10 mouse cellular contexts compared by ENCODE assay signal in genomic region chr6:97881935-97882334, GRCm38 (mm10).
DNase-seq lines count a peak whose midpoint lies in the region; ATAC-seq and TF ChIP-seq lines count a peak whose summit lies in the region.
"Had no signal": no experiment of that assay in that cellular context is flagged by ENCODE, and none has a peak within 500 bp of the region (broad histone marks: within the 10 kb centered on the region; RNA-seq: fewer than 3 reads in every experiment).

No protein-coding gene starts in this region.

- peaks cover 5% of the 10 kb centered on the region; the same call in 1 of the 2 replicates for H3K4me1 ChIP-seq in intestine, embryonic 14.5 days (replicated peaks; ENCODE audit: control insufficient read depth, insufficient read depth, low read length)
- no peaks in the 10 kb centered on the region for H3K4me1 ChIP-seq in intestine, embryonic 16.5 days (ENCODE audit: control insufficient read depth, insufficient read depth, low read length)
- H3K4me1 ChIP-seq in heart, postnatal 0 days (ENCODE audit: control insufficient read depth, insufficient read depth), result peaks cover 62% of the 10 kb centered on the region
- H3K4me1 ChIP-seq in intestine, postnatal 0 days (replicated peaks; ENCODE audit: control insufficient read depth, insufficient read depth, low read length), result no peaks in the 10 kb centered on the region
- no peaks in the 10 kb centered on the region for H3K4me1 ChIP-seq in hindbrain, embryonic 14.5 days (replicated peaks; ENCODE audit: control insufficient read depth, insufficient read depth, low read length)

- H3K27me3 ChIP-seq in intestine, embryonic 14.5 days (replicated peaks; ENCODE audit: control insufficient read depth, insufficient read depth, low read length), result no peaks in the 10 kb centered on the region
- no peaks in the 10 kb centered on the region for H3K27me3 ChIP-seq in intestine, embryonic 16.5 days (replicated peaks; ENCODE audit: control insufficient read depth, insufficient read depth, low read length)
- no peaks in the 10 kb centered on the region for H3K27me3 ChIP-seq in heart, postnatal 0 days (ENCODE audit: control insufficient read depth, insufficient read depth, low read length)
- H3K27me3 ChIP-seq in intestine, postnatal 0 days (replicated peaks; ENCODE audit: control insufficient read depth, insufficient read depth, low read length), result no peaks in the 10 kb centered on the region
- H3K27me3 ChIP-seq in hindbrain, embryonic 14.5 days (ENCODE audit: control insufficient read depth, insufficient read depth, low read length), result no peaks in the 10 kb centered on the region
- H3K27me3 ChIP-seq: CH12.LX had no signal

- peak overlapping the region; percentile 10 for H3K27ac ChIP-seq in intestine, embryonic 14.5 days (ENCODE audit: low read depth)
- H3K27ac ChIP-seq in intestine, embryonic 16.5 days (ENCODE audit: low read length), result no peak overlapping the region
- peak overlapping the region; percentile 84 for H3K27ac ChIP-seq in heart, postnatal 0 days (ENCODE audit: low read depth)
- H3K27ac ChIP-seq in intestine, postnatal 0 days (ENCODE audit: low read depth, low read length), result no peak overlapping the region
- no peak overlapping the region for H3K27ac ChIP-seq in hindbrain, embryonic 14.5 days

- H3K36me3 ChIP-seq in intestine, embryonic 14.5 days (ENCODE audit: control insufficient read depth, insufficient read depth, low read length), result no peaks in the 10 kb centered on the region
- H3K36me3 ChIP-seq in intestine, embryonic 16.5 days (ENCODE audit: control insufficient read depth, insufficient read depth, low read length), result no peaks in the 10 kb centered on the region
- no peaks in the 10 kb centered on the region for H3K36me3 ChIP-seq in heart, postnatal 0 days (replicated peaks; ENCODE audit: control insufficient read depth, insufficient read depth, low read length)
- H3K36me3 ChIP-seq in intestine, postnatal 0 days (ENCODE audit: control insufficient read depth, insufficient read depth), result no peaks in the 10 kb centered on the region
- H3K36me3 ChIP-seq in hindbrain, embryonic 14.5 days (replicated peaks; ENCODE audit: control insufficient read depth, insufficient read depth), result no peaks in the 10 kb centered on the region

- no peak for DNase-seq in intestine, embryonic 14.5 days (ENCODE audit: low spot score)
- peak; percentile 90 for DNase-seq in brain, adult 2 months (ENCODE audit: low read depth, low spot score)
- peak; percentile 29 for DNase-seq in embryo, embryonic 11.5 days (ENCODE audit: low read depth, low spot score)
- DNase-seq in heart, postnatal 0 days (ENCODE audit: low spot score), result peak; percentile 80
- DNase-seq in hindbrain, embryonic 14.5 days (ENCODE audit: low spot score), result no peak
- DNase-seq: adrenal gland, adult 8-10 months had no signal

- no peak overlapping the region for H3K4me2 ChIP-seq in intestine, embryonic 14.5 days (ENCODE audit: low read length)
- no peak overlapping the region for H3K4me2 ChIP-seq in intestine, embryonic 16.5 days (ENCODE audit: low read depth, low read length)
- no peak overlapping the region for H3K4me2 ChIP-seq in heart, postnatal 0 days (ENCODE audit: low read depth, low read length)
- H3K4me2 ChIP-seq in intestine, postnatal 0 days (replicated peaks; ENCODE audit: low read depth), result no peak overlapping the region
- no peak overlapping the region for H3K4me2 ChIP-seq in hindbrain, embryonic 14.5 days (replicated peaks)

- no peak for ATAC-seq in intestine, embryonic 14.5 days (replicated peaks; ENCODE audit: low FRiP score, low TSS enrichment, low read depth)
- ATAC-seq in intestine, embryonic 16.5 days, result no peak
- peak; percentile 50 for ATAC-seq in heart, postnatal 0 days (ENCODE audit: insufficient read depth, low read depth)
- ATAC-seq in intestine, postnatal 0 days, result no peak
- ATAC-seq in hindbrain, embryonic 14.5 days (ENCODE audit: low FRiP score), result no peak
- no peak for ATAC-seq in megakaryocyte progenitor cell, adult 5-6 weeks (replicated peaks; ENCODE audit: poor library complexity)

- TF ChIP-seq CTCF in heart, postnatal 0 days (IDR thresholded peaks at IDR 0.05; ENCODE audit: low read depth), result peak; percentile 26; the same call in 1 of the 2 replicates
- TF ChIP-seq CTCF in intestine, postnatal 0 days (IDR thresholded peaks at IDR 0.05; ENCODE audit: low read depth), result no peak

- H3K4me3 ChIP-seq in intestine, embryonic 14.5 days (ENCODE audit: low read depth, low read length), result no peak overlapping the region
- no peak overlapping the region for H3K4me3 ChIP-seq in intestine, embryonic 16.5 days (ENCODE audit: low read length)
- no peak overlapping the region for H3K4me3 ChIP-seq in heart, postnatal 0 days (ENCODE audit: low read depth, low read length)
- H3K4me3 ChIP-seq in intestine, postnatal 0 days (ENCODE audit: low read depth, low read length), result no peak overlapping the region
- H3K4me3 ChIP-seq in hindbrain, embryonic 14.5 days (replicated peaks; ENCODE audit: low read length), result no peak overlapping the region

- no peak overlapping the region for H3K9ac ChIP-seq in intestine, embryonic 14.5 days (ENCODE audit: low read length)
- no peak overlapping the region for H3K9ac ChIP-seq in intestine, embryonic 16.5 days (ENCODE audit: low read depth, low read length)
- 0 out of 2 replicates have a peak overlapping the region, but pooled peaks have one; percentile 6 for H3K9ac ChIP-seq in heart, postnatal 0 days (replicated peaks; ENCODE audit: low read depth, low read length)
- H3K9ac ChIP-seq in intestine, postnatal 0 days (ENCODE audit: low read depth, low read length), result no peak overlapping the region
- H3K9ac ChIP-seq in hindbrain, embryonic 14.5 days, result no peak overlapping the region

- no peak for TF ChIP-seq EP300 in heart, postnatal 0 days (IDR thresholded peaks at IDR 0.05; ENCODE audit: low read depth)

- no peaks in the 10 kb centered on the region for H3K9me3 ChIP-seq in intestine, embryonic 14.5 days (ENCODE audit: control insufficient read depth, low read length)
- H3K9me3 ChIP-seq in intestine, embryonic 16.5 days (ENCODE audit: control insufficient read depth, low read length), result no peaks in the 10 kb centered on the region
- no peaks in the 10 kb centered on the region for H3K9me3 ChIP-seq in heart, postnatal 0 days (replicated peaks; ENCODE audit: control insufficient read depth, low read length)
- no peaks in the 10 kb centered on the region for H3K9me3 ChIP-seq in intestine, postnatal 0 days (ENCODE audit: control insufficient read depth)
- no peaks in the 10 kb centered on the region for H3K9me3 ChIP-seq in hindbrain, embryonic 14.5 days (ENCODE audit: control insufficient read depth, low read length)

- 16% methylated on average over 3 of the region's 3 CpGs for WGBS in intestine, embryonic 14.5 days
- WGBS in intestine, embryonic 16.5 days, result 34% methylated on average over 3 of the region's 3 CpGs
- whole genome bisulfite sequencing in heart, postnatal 0 days, result 12% methylated on average over 3 of the region's 3 CpGs
- 42% methylated on average over 3 of the region's 3 CpGs for WGBS in intestine, postnatal 0 days
- 47% methylated on average over 3 of the region's 3 CpGs for WGBS in hindbrain, embryonic 14.5 days

Comparison
In these comparisons a context has a peak if more than half of its experiments do, and no peak if none do; other contexts are left out.
1. H3K27ac ChIP-seq: peak in intestine, embryonic 14.5 days (single experiment) and heart, postnatal 0 days (single experiment); none in intestine, embryonic 16.5 days (single experiment), intestine, postnatal 0 days (single experiment) and hindbrain, embryonic 14.5 days (single experiment).
2. DNase-seq: peak in brain, adult 2 months (single experiment), embryo, embryonic 11.5 days (single experiment) and heart, postnatal 0 days (single experiment); none in intestine, embryonic 14.5 days (single experiment) and hindbrain, embryonic 14.5 days (single experiment).